Mouse (Mus musculus) spleen, postnatal 36 days (tissue): Measurements from ENCODE around the gene Prkcd.
A peak's percentile ranks its signal among the peaks of the same experiment; 100 is the strongest.

Experiments used
- DNase-seq, 2 experiments: peaks; one replicate each; pipeline ENCODE4 v3.0.0; 2022; ENCODE audit warnings: low spot score in 2 of 2, mixed read lengths in 1 of 2

Prkcd gene

GRCm38 (mm10) chr14:30635219-30635910 lies 9.4 kb upstream of the Prkcd start:
- DNase-seq: peak; percentile 67 to 78

- DNase-seq: no peak
These were observed 8.4 kb upstream of the Prkcd start for GRCm38 (mm10) chr14:30634418-30634817.

GRCm38 (mm10) chr14:30633708-30634107 lies 7.7 kb upstream of the Prkcd start:
- no peak for DNase-seq

- DNase-seq: no peak
These were observed 5.8 kb upstream of the Prkcd start for GRCm38 (mm10) chr14:30631834-30632233.

GRCm38 (mm10) chr14:30630811-30631576 lies 5.0 kb upstream of the Prkcd start:
- DNase-seq: peak; percentile 47 to 60

- DNase-seq: no peak
These were observed 3.8 kb upstream of the Prkcd start for GRCm38 (mm10) chr14:30629839-30630238.

- no peak for DNase-seq
These were observed 2.2 kb upstream of the Prkcd start for GRCm38 (mm10) chr14:30628235-30628634.

GRCm38 (mm10) chr14:30626756-30627742 lies 1.0 kb upstream of the Prkcd start:
- DNase-seq: peak; percentile 30 to 47

- DNase-seq: peak; percentile 57 to 64
These were observed 741 bp downstream of the Prkcd start for GRCm38 (mm10) chr14:30625131-30625807.

GRCm38 (mm10) chr14:30624277-30624721 lies 1.7 kb downstream of the Prkcd start:
- DNase-seq: no peak

- DNase-seq: no peak
These were observed 3.5 kb downstream of the Prkcd start for GRCm38 (mm10) chr14:30622556-30622955.

- no peak for DNase-seq
These were observed 3.9 kb downstream of the Prkcd start for GRCm38 (mm10) chr14:30622130-30622529.

GRCm38 (mm10) chr14:30619982-30620578 lies 5.9 kb downstream of the Prkcd start:
- peak; percentile 51 to 54 for DNase-seq

- no peak for DNase-seq
These were observed 7.2 kb downstream of the Prkcd start for GRCm38 (mm10) chr14:30618746-30619275.

GRCm38 (mm10) chr14:30616751-30617150 lies 9.3 kb downstream of the Prkcd start:
- DNase-seq: no peak

- DNase-seq: no peak
These were observed 12.9 kb downstream of the Prkcd start for GRCm38 (mm10) chr14:30612962-30613715.

GRCm38 (mm10) chr14:30612523-30612922 lies 13.5 kb downstream of the Prkcd start:
- DNase-seq: peak; percentile 75 to 76

- DNase-seq: no peak
These were observed 15.1 kb downstream of the Prkcd start for GRCm38 (mm10) chr14:30610940-30611339.

- no peak for DNase-seq
These were observed 15.7 kb downstream of the Prkcd start for GRCm38 (mm10) chr14:30610304-30610703.

GRCm38 (mm10) chr14:30609499-30609898 lies 16.5 kb downstream of the Prkcd start:
- no peak for DNase-seq
